Mouse (Mus musculus): ENCODE data around the gene Ces1d. TPM values are rescaled to one million over a fixed set of nuclear protein-coding genes. Genes with fewer than 3 reads are reported as not detected.
A peak's percentile ranks its signal among the peaks of the same experiment; 100 is the strongest.
"Not testable (repeated sequence)": the region's sequence is repeated elsewhere in the genome, so short reads cannot be mapped to it uniquely, and the experiment has no call there.

The Ces1d gene
- polyA plus RNA-seq (2012; rRNA removed): 0.94 TPM in 1 of 2 replicates, not detected in the other

DNA sequence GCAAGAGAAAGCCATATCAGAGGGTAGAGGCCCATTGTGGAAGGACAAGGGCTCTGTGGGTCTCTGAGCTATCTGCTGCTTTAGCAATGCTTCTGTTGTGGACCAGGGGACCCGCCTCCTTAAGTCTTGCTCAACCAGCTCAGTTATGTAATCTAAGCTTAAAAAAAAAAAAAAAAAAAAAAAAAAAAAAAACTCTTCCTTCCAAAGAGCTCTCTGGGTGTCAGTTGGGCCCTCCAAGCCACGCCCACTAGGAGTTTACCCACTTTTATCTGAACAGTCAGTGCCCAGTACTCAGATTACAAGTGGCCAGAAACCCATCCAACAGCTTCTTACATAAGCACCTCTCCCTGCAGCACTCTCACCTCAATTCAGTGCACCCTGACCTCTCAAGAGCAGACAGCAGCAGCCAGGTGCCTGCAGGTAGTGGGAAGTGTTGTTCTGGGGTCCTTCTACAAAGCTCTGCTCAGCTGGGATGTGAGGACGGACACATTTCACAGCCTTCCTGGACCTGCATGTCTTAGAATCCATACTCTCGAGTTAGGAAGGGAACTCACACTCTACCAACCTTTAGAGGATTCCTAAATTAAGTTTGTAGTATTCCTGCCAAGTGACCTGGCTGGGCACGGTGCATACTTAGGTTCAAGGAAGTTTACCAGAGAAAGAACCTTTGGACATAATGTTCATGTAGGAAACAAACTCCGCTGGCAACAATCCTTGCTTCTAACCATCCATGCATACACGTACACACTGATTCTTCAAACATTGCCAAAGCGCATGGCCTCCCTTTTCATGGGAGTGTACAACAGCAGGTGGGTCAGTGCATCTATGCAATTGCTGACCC, at the start of gene Ces1d:
Gene Ces1d (minus strand): TSS at position 154 of the 841 bp plus-strand sequence.
- Histone ChIP-seq H3K27ac (ENCODE audit: insufficient read depth, low read length) (no peak within 1 kb of the TSS), H3K4me3 (ENCODE audit: insufficient read depth, low read length) (no peak within 1 kb of the TSS)
- TF ChIP-seq CTCF (IDR thresholded peaks at IDR 0.05; ENCODE audit: extremely low read depth, insufficient read depth, low read length) (no peak), POLR2A (IDR thresholded peaks at IDR 0.05; ENCODE audit: extremely low read depth, insufficient read depth, low read length) (no peak)

DNA sequence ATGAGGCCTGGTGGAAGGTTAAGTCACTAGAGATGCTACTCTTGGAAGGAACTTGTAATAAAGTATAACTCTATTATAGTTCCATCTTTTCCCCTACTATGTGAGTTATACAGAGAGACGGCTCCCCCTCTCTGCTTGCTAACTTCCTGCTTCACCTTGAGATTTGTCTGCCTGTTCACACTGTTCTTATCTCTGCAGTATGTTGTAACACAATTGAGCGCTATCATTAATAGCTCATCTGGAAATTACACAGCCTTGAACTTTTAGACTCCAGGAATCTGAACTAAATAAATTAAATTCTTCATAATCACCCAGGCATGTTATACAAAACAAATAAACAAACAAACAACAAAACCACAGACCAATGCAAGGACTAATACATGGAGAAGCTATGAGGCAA, 48.4 kb upstream of the Ces1d start:
- no peaks in the 10 kb centered on the region for H3K4me1 ChIP-seq (ENCODE audit: control insufficient read depth, insufficient read depth, low read length)
- no peak overlapping the region for H3K27ac ChIP-seq (ENCODE audit: insufficient read depth, low read length)
- no peak overlapping the region for H3K4me3 ChIP-seq (ENCODE audit: insufficient read depth, low read length)
- TF ChIP-seq CTCF (IDR thresholded peaks at IDR 0.05; ENCODE audit: extremely low read depth, insufficient read depth, low read length): no peak
- TF ChIP-seq POLR2A (IDR thresholded peaks at IDR 0.05; ENCODE audit: extremely low read depth, insufficient read depth, low read length): no peak

More for the DNA sequence above, at the start of gene Ces1d:
- H3K4me1 ChIP-seq (ENCODE audit: control insufficient read depth, insufficient read depth, low read length): no peaks in the 10 kb centered on the region

DNA sequence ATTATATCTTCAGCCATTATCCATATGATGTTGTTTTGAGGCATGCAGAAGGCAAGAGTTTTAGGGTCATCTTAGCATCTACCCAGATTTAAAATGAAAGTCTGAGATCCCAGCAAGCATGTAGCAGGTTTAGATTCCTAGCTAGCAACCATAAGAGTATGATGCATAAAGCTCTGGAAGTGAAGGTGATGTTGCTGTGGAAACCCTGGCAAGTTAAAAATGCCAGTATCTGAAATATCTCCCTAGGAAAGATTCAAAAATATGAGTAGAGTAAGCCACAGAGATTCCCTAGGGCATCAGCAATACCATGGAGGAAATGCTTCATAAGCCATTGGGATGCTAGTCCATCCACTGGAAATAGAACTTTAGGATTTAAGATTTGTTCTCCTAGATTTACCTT, 42.2 kb upstream of the Ces1d start:
- TF ChIP-seq CTCF (IDR thresholded peaks at IDR 0.05; ENCODE audit: extremely low read depth, insufficient read depth, low read length): no peak
- TF ChIP-seq POLR2A (IDR thresholded peaks at IDR 0.05; ENCODE audit: extremely low read depth, insufficient read depth, low read length): no peak
- H3K27ac ChIP-seq (ENCODE audit: insufficient read depth, low read length): 0 out of 2 replicates have a peak overlapping the region, but pooled peaks have one; percentile 35

DNA sequence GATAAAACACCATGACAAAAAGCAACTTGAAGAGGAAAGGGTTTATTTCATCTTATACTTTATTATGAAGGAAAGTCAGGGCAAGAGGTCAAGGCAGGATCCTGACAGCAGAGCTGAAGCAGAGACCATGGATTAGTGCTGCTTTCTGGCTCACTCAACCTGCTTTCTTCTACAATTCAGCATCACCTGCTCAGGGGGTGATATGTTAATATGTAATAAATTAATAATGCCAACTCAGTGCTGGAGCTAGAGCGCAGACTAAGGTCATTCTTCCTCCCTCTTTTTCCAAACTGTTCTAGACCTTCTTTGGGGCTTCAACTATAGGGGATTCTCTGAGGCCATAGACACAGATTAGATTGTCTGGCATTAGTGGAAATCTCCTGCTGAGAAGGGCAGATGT, 38.0 kb upstream of the Ces1d start:
- no peaks in the 10 kb centered on the region for H3K4me1 ChIP-seq (ENCODE audit: control insufficient read depth, insufficient read depth, low read length)
- H3K4me3 ChIP-seq (ENCODE audit: insufficient read depth, low read length): no peak overlapping the region
- no peak overlapping the region for H3K27ac ChIP-seq (ENCODE audit: insufficient read depth, low read length)
- TF ChIP-seq CTCF (IDR thresholded peaks at IDR 0.05; ENCODE audit: extremely low read depth, insufficient read depth, low read length): no peak
- TF ChIP-seq POLR2A (IDR thresholded peaks at IDR 0.05; ENCODE audit: extremely low read depth, insufficient read depth, low read length): no peak

More for the DNA sequence above, 42.2 kb upstream of the Ces1d start:
- no peak overlapping the region for H3K4me3 ChIP-seq (ENCODE audit: insufficient read depth, low read length)
- H3K4me1 ChIP-seq (ENCODE audit: control insufficient read depth, insufficient read depth, low read length): no peaks in the 10 kb centered on the region

DNA sequence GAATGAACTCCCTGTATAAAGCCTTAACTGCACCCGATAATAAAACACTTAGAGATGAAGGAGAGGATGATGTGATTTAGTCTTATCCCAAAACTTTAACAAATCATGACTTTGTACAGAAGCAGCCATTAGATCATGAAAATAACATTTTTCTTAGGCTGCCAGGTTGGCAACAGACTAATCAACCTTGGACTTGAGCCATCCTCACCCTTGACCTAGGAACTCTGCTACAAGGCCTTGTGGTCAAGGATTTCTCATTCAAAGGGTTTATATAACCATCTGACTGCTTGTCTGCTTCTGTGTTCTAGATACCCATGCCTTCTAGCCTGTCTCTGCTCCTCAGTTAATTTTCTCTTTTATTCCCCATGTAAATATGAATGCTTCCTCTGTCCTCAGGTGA, 37.1 kb upstream of the Ces1d start:
- TF ChIP-seq CTCF (IDR thresholded peaks at IDR 0.05; ENCODE audit: extremely low read depth, insufficient read depth, low read length) (no peak), POLR2A (IDR thresholded peaks at IDR 0.05; ENCODE audit: extremely low read depth, insufficient read depth, low read length) (no peak)
- H3K4me1 ChIP-seq (ENCODE audit: control insufficient read depth, insufficient read depth, low read length): no peaks in the 10 kb centered on the region
- no peak overlapping the region for H3K4me3 ChIP-seq (ENCODE audit: insufficient read depth, low read length)
- no peak overlapping the region for H3K27ac ChIP-seq (ENCODE audit: insufficient read depth, low read length)

DNA sequence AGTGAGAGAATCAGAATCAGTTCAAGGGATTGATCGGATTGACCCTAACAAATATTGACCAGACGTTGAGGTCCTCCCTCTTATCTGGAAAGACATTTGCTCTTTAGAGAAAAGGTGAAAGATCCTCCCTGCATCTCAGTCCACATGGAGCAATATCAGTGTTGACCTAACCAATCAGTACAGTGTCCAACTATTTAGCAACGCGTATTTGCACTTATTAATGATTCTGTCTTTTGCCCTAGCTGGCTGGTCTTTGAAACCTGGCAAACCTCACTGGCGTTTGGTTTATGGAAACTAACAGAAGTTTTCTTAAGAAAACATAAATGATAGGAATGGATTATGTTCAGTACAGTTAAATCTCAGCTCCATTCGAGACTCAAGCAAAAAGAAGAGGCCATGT, 36.4 kb upstream of the Ces1d start:
- TF ChIP-seq POLR2A (IDR thresholded peaks at IDR 0.05; ENCODE audit: extremely low read depth, insufficient read depth, low read length): no peak
- no peak for TF ChIP-seq CTCF (IDR thresholded peaks at IDR 0.05; ENCODE audit: extremely low read depth, insufficient read depth, low read length)
- Histone ChIP-seq H3K4me1 (ENCODE audit: control insufficient read depth, insufficient read depth, low read length) (no peaks in the 10 kb centered on the region), H3K27ac (ENCODE audit: insufficient read depth, low read length) (no peak overlapping the region), H3K4me3 (ENCODE audit: insufficient read depth, low read length) (no peak overlapping the region)

DNA sequence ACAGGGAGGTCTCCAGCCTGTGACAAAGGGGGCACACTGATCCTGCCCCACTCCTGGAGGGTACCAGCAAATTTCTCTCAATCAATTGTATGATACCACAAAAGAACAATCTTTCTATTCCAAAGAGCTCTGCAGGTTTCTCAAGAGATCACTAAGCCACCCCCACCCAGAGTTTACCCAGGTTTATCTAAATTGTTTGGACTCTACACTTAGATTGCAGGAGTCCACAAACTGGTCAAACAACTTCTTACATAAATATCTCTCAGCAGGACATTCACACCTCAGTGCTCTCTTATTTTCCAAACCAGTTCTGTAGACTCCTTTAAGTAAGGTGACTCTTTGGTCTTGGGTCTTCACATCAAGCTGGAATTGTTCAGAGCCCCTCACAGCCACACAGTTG, 31.8 kb upstream of the Ces1d start, which contains the start of gene Ces1e:
Gene Ces1e (minus strand): TSS at position 174 of the 400 bp plus-strand sequence.
- H3K4me3 ChIP-seq (ENCODE audit: insufficient read depth, low read length): no peak within 1 kb of the TSS
- H3K27ac ChIP-seq (ENCODE audit: insufficient read depth, low read length): no peak within 1 kb of the TSS

DNA sequence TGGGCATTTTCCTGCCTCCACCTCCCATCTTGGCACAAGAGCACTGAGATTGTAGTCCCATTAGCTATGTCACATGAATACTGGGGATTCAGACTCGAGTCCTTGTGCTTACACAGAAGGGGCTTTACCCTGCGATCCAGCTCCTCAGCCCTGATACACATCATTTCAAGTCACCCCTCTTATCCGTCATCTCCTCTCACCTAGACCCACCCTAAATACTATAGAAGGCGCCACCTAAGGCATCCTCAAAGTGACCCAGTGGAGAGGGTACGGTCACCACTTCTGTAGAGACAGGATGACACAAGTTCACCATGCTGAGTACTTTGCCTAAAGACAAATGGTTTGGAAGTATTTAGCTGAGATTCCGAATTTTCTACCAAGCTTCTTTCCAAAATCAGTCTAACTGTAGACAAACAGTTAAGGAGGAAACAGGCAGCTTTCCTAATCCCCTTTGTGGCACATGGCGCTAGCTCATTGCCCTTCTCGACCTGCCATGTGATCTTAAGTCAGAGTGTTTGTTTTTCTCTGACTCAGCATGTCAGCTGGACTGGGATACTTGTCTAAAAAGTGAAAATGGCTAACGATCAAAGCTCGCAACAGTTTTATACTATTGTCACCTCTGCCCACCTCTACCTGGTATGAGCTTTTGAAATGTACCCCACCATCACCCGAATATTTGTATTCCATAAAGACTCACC, 31.2 kb upstream of the Ces1d start:
- H3K27ac ChIP-seq (ENCODE audit: insufficient read depth, low read length): no peak overlapping the region
- no peaks in the 10 kb centered on the region for H3K4me1 ChIP-seq (ENCODE audit: control insufficient read depth, insufficient read depth, low read length)
- H3K4me3 ChIP-seq (ENCODE audit: insufficient read depth, low read length): no peak overlapping the region
- no peak for TF ChIP-seq CTCF (IDR thresholded peaks at IDR 0.05; ENCODE audit: extremely low read depth, insufficient read depth, low read length)
- no peak for TF ChIP-seq POLR2A (IDR thresholded peaks at IDR 0.05; ENCODE audit: extremely low read depth, insufficient read depth, low read length)

More for the DNA sequence above, 31.8 kb upstream of the Ces1d start, which contains the start of gene Ces1e:
- TF ChIP-seq CTCF (IDR thresholded peaks at IDR 0.05; ENCODE audit: extremely low read depth, insufficient read depth, low read length): no peak
- TF ChIP-seq POLR2A (IDR thresholded peaks at IDR 0.05; ENCODE audit: extremely low read depth, insufficient read depth, low read length): no peak
- no peaks in the 10 kb centered on the region for H3K4me1 ChIP-seq (ENCODE audit: control insufficient read depth, insufficient read depth, low read length)

DNA sequence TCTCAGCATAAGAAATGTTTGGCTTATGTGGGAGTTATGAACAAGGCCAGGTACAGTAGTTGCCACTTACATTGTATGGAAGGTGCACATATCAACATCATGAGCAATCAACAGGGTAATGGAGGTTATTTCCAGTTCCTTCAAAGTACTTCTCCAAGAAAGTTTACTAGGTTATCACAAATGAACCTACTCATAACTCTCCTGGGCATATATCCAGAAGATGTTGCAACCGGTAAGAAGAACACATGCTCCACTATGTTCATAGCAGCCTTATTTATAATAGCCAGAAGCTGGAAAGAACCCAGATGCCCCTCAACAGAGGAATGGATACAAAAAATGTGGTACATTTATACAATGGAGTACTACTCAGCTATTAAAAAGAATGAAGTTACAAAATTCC, 28.8 kb upstream of the Ces1d start:
- H3K27ac ChIP-seq (ENCODE audit: insufficient read depth, low read length); H3K4me1 ChIP-seq (ENCODE audit: control insufficient read depth, insufficient read depth, low read length); H3K4me3 ChIP-seq (ENCODE audit: insufficient read depth, low read length): not testable (repeated sequence)

DNA sequence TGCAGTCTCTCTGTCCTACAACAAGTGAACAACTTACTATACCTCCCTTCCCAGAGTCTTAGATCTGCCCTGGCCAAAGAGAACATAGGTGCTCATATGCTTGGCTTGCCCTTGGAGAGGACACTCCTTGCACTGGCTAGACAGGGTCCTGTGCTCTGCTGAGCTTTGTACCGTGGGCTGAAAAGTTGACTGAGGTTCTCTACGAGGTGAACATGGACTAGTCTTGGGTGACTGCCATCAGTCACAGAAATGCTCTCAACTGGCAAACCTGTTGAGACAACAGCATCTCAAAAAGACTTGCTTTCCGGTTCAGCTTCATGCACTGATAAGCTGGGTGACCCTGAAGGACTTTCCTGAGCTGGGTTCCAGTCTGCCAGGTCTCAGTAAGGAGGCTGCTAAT, 24.3 kb upstream of the Ces1d start:
- Histone ChIP-seq H3K4me3 (ENCODE audit: insufficient read depth, low read length) (no peak overlapping the region), H3K4me1 (ENCODE audit: control insufficient read depth, insufficient read depth, low read length) (no peaks in the 10 kb centered on the region), H3K27ac (ENCODE audit: insufficient read depth, low read length) (no peak overlapping the region)
- no peak for TF ChIP-seq CTCF (IDR thresholded peaks at IDR 0.05; ENCODE audit: extremely low read depth, insufficient read depth, low read length)

Data from cortical plate, adult 2 months (tissue).